Mouse (Mus musculus) adipocyte (in vitro differentiated cells): ENCODE data around the gene Helz2.

ENCODE experiments used
- DNase-seq: peaks from one replicate; pipeline ENCODE4 v3.0.0-alpha.2; 2016; ENCODE audit warnings: low spot score

Gene Helz2

DNA sequence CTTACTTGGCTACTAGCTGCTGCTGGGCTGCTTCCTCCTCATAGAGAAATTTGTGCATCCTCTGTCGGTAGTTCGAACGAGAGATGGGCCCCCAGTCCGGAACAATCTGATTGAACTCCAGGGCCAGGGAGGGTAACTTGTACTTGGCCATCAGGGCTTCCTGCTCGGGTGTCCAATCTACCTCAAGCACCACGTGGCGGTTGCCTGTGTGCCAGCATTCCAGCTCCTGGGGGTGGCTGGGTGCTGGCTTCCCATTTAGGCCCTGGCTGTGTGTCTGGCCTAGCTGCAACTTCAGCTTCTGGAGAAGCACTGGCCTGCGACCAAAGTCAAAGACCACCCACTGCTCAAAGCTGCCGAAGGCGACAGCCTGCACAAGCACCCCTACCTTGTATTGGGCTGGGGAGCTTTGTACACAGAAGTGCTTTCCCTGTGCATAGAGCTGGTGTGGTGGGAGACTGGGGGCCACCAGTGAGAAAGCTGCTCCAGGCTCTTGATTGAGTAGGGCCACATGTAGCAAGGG is 3.7 kb downstream of the Helz2 start:
- DNase-seq = no peak

DNA sequence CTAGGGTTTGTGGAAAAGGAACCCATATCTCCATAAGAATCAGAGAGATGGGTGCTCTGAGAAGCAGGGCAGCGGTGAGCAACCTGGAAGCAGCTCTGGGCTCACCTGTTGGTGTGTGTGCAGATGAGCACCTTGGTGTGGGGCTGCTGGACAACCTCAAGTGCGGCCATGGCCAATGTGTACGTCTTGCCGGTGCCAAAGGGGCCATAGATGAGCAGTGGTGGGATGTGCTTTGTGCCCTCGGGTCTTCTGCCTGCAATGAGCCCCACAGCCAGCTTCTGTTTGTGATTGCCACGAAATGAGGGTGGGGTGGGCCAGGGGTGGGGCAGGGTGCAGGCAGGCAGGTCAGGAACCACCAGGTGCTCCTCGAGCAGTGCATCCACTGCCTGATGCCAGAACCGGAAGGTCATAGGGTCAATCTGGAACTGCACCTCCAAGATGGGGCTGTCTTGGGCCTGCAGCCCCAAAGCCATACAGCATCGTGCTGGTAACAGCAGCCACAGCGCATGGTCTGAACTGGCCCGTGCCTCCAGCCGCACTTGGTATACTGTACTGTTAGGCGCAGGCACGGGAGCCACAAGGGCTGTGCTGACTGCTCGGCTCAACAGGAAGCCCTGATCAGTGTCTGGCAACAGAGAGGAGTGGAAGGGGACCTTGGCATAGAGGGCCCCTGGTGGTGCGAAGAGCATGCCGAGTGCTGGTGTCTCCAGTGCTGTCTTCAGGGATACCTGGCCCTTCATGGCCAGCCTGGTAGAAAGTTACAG is 4.4 kb downstream of the Helz2 start:
- DNase-seq = no peak

DNA sequence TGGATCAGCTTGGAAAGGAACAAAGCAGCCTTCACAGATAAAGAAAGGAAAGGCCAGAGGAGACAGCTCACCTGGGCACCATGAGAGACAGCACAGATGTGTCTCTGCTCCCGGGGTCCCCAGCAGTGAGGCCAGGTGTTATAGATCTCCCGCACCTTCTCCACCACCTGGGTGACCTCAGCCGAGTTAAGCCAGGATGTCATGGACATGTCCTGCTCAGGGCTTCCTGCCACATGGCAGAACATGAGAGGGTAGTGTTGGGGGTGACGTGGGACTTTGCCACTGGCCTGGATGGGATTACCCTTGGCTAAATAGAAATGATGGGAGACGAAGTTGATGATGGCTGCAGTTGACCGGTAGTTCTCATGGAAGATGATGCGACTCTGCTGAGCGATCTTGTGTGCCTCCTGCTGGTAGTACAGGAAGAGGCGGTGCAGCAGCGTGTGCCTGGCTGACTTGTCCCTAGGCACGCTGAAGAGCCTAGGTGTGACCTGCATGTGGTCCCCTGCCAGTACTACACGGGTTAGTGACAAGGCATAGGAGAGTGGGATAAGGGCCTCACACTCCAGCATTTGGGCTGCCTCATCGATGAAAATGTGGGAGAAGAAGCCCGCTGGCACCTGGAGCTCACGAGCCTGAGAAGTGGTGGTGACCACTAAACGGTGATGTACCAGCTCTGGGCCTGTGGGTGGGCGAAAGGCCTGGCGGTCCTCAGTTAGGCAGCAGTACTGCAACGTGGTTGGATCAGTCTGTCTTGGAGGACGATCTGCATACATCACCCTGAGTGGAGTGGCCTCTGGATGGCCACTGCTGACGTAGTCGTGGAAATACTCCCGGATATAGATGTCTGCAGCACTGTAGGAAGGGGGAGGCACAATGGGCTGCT is 5.9 kb downstream of the Helz2 start:
- DNase-seq = no peak

DNA sequence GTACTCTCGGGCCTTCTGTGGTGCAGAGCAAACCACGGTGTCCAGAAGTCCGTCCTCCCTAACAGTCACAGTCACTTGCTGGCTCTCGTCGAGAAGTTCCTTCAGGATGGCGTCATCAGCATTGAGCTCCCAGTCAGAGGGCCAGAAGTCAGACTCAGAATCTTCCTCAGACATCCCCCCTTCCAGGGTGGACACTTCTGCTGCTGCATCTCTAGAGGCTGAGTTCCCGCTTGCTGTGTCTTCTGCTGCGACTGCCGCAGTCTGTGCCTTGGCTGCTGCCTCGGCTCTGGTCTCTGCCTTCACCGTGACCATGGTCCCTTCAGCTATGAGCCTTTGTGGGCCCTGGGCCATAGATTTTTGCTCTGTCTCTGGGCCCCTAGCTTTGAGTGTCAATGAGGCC is 7.1 kb downstream of the Helz2 start:
- no peak for DNase-seq

DNA sequence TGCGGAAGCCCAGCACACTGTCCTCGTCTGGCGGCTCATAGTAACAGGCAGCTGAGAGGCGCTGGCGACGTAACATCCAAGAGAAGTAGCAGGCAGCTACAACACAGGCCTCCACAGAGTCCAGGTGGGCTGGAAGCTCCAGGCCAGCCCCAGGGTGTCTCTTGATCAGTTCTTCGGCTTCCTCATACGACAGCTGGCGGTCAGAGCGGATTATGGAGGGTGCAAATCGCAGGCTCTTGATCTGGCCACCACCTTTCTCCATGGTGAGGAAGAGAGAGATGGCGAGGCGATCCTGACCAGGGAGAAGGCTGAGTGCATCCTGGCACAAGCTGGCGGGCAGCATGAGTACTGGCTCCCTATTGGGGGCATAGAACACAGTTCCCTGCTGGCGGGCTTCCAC is 8.4 kb downstream of the Helz2 start:
- DNase-seq = no peak

DNA sequence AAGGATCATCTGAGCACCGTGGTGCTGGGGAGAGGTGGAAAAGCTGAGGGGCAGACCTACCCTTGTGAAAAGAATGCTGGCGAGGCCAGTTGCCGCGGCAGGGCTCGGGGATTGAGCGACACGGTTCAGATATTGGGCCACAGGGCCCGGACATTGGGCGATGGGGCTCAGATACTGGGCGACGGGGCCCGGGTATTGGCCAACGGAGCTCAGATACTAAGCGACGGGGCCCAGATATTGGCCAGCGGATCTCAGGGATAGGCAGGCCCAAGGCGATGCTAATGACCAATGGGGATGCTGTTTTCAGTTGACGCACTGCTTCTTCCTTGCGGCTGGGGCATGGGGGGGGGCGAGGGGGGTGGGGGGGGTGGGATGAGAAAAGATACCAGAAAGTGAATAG is 10.7 kb downstream of the Helz2 start:
- no peak for DNase-seq

DNA sequence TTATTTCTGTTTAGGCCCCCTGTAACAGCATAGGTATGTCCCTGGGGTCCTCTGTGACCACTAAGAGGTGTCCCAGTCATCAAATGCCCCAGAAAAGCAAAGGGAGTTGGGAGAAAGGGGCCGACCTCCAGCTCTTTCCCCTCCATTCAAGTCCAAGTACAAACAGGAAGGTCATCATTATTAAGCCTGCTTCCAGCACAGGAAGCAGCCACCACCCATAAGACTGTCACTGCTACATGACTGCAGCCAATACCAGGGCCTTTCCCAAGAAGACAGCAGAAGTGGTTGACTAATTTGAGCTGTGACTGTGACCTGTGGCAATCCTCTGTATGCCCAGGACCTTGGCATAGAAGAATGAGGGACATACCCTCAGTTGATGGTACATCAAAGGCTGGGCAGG is 13.5 kb downstream of the Helz2 start:
- no peak for DNase-seq

DNA sequence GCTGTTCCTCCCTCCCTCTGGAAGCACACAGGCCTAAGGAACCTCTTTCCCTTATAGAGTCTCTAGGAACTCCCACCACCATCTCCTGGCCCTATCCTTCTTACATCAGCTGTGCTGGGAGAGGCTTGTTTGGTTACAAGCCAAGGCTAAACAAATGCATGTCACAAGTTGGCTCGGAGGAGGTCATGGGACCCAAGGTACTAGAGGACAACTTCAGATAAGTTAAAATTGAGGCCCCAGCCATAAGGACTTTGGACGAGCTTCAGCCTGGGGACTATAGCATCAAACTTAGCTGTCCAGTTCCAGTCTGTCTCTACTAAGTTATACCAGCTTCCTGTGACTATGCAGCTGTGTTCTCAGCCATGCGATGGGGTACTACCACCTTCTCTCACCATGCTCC is 14.7 kb downstream of the Helz2 start:
- no peak for DNase-seq

DNA sequence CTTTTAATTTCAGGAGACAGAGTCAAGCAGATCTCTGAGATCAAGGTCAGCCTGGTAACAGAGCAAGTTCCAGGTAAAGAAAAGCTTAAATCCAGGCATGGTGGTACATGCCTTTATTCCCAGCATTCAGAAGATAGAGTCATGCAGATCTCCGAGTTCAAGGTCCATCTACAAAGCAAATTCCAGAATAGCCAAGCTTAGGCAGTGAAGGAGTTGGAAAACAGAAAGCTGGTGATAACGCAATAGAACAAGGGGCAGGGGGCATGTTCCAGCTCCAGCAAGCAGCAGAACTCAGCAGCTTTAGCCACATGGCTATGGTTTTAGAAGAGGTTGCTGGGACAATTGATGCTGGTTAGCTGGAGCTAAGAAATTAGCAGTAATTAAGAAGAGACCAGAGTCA is 16.8 kb downstream of the Helz2 start:
- no peak for DNase-seq

DNA sequence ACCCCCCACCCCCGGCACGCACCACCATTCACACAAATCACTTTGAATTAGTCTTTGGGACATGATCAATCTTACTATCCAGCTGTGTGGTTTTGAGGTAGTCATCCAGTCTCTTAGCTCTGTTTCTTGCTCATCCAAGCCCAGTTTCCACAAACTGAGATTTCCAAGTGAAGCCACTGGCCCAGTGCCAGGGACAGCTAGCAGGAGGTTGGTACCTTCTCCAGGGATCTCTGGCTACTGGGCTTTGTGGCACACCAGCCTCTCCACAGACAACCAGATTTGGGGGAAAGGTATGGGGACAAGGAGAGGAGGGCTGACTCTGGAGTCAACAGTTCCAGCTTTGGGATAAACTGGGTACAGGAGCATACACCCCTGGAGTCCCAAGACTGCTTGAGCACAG is 21.5 kb downstream of the Helz2 start:
- DNase-seq = no peak

DNA sequence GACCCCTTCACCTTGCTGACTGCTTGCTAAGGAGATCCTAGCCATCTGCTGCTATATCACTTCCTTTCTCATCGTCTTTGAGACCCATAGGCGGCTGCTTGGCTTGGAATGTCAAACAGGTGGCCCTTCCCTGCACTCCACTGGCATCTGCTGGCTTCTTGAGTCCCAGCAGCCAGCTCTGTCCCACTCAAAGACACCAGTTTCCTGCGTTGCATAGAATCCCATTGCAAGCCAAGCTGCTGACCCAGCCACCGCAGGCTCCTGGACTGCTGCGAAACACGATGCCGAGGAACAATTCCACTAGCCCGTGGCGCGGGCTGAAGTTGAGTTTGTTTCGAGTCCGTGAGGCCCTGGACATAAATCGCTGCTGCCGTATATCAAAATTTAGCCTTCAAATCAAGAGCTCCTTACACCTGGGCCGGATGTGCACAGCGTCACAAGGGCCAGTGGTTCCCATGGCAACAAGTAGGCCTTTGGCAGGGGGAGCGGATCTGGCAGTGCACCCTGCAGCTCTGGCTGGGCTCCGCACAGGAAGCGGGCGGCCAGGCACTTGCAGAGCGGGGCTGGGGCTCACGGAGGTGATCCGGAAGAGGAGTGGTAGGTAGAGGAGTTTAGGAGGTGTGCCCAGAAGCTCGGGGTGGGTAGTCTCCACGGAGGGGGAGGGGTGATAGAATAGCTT is 22.1 kb downstream of the Helz2 start, which contains the start of gene Fndc11:
Gene Fndc11, plus strand, starts transcription at position 476 of the 679 bp plus-strand sequence.
- DNase-seq = no peak

DNA sequence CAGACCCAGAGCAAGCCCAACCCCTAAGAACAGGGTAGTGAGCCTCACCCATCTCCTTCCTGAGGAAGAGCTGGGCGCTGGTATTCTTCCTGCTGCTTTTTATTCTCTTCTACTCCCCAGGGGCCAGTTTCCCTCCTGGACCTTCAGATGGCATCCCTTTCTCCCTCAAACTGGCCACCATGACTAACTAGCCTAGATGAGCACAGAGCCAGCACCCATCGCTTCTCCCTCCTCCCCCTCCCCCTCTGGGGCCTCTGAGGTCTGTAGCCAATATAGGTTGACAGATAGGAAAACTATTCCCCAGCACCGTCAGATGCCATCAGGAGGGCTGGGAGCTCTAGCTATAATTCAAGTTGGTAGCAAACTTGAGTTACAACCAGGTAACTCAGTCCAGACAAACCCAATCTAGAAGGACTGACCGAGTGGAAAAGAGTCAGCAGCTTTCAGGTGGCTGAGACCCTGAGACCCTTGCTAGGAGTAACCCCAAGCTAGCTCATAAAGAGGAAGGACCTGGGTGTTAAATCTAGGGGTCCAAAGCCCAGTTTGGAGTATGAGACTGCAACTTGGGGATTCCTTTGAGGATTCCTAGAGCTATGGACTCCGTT is 22.8 kb downstream of the Helz2 start:
- no peak for DNase-seq

DNA sequence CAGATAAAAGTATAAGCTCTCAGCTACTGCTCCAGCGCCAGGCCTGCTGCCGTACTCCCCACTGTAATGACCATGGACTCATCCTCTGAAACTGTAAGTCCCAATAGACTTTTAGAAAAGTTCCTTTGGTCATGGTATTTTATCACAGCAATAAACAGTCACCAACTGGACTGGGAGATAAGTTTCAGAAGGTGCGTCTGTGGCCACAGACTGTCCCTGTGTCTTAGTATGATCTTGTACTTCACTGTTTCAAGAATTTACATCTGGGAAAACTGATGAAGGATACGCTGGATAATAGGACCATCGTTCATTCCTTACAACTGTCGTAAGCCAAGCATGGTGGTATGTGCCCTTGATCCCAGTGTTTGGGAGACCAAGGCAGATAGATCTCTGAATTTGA is 25.8 kb downstream of the Helz2 start:
- DNase-seq = no peak

DNA sequence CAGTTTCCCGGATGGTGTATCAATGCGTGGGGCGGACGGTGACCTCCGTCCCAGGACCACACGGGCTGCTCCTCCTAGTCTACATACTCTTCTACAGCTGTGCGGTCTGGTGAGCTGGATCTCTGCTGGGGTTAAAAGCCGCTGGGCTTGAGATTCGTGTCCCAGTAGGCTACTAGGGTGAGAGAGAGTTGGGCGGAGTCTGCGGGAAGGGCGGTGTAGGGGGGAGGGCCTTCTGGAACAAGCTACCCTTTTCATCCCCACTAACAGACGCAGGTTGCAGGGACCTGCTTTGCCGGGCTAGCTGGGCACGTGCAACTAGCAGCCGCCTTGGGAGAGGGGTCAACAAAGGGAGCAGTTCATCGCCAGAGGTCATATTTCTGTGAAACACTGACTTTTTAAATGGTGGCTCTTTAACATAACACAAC is 28.8 kb downstream of the Helz2 start, which contains the start of gene Srms:
Gene Srms, minus strand, starts transcription at position 165 of the 425 bp plus-strand sequence.
- no peak for DNase-seq

DNA sequence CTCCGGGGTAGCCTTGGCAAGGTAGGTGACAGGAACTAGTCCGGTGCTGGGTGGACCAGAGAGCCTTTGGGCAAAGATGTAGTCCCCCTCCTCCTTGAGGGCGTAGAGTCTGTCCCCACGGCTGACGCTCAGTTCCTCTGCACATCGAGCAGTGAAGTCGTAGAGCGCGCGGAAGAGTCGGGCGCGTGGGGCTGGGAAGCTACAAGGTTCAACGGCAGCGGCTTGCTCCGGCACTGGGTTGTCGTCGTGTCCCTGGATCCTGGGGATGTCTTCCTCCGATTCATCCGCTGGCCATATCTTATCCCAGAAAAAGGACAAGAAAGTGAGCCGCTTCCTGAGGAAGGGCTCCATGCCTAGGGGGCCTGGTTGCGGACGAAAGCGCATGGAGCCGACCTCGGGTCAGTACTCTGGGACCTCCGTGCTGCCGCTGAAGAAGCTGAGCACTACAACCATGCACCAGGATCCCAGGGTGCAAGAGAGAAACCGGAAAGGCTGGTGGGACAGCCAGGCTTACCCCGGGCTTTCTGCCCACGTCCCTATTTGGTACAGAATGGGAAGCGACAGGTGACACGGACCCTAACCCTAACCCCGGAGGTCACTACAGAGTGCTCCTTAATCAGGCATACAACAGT is 29.3 kb downstream of the Helz2 start:
- DNase-seq = no peak

DNA sequence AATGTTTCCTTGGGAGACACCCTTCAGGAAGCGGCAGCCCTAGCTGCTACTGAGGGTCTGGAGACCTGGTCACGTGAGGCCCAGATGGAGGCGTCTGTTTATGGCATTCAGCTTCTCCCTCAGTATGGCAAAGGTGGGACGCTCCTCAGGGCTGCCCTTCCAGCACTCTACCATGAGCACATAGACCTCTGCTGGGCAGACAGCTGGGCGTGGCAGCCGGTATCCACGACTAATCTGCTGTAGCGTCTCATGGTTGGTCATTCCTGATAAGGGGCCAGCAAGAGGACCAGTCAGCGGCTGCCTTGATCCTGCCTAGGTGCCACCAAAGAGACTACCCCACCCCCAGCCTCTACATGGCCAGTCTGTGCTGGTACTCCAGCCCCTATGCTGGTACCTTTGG is 35.7 kb downstream of the Helz2 start:
- no peak for DNase-seq

DNA sequence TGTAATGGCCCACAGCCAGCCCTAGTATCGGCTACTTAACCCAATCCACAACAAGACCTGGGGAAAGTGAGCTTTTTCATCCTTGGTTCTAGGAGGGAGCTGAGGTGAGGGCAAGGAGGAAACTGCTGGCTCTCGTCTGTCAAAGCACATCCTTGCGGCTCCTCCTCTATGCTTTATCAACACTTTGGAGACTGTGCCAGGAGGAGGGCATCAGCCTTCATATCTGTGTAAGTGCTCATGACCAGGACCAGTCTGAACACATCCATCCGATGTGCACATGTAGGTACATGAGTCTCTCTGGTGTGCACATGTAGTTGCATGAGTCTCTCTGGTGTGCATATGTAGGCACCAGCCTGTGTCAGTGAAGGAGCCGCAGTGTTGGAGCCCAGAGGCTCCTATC is 36.1 kb downstream of the Helz2 start:
- no peak for DNase-seq

DNA sequence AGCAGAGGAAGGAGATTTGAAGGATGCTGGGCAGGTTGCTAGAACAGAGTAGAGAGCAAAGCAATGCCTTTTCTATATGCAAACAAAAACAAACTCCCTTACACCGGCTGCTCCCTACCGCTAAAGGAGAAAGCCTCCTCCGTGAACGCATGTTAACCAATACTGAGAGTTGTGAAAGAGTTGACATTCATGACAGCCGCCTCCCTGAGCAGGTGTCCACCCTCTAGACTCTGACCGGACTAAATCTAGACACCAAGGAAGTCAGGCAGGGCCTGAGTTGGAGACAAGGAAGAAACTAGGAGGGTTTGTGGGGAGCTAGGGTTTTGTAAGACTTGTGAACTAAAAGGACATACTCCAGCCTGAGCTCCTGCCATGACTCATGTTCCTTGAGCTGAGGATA is 38.9 kb downstream of the Helz2 start:
- no peak for DNase-seq

DNA sequence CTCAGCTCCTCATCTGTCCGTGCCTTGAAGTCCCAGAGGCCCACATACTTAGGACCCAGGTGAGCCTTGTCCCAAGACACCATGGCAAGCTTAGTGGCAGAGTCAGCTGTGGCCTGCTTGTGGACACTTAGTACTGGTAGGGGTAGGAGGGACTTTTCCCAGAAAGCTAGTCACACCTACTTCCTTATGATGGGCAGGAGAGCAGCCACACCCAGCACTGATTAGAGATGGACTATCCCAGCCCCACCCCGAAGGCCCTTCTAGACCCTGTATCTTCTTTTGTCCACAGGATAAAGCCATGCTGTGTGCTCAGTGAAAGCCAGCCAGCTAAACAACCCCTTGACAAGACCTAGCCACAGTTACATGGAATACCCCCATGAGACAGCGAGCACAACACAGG is 39.4 kb downstream of the Helz2 start, which contains the start of gene Ptk6:
Gene Ptk6, minus strand, starts transcription at position 368 of the 400 bp plus-strand sequence.
- DNase-seq = no peak

DNA sequence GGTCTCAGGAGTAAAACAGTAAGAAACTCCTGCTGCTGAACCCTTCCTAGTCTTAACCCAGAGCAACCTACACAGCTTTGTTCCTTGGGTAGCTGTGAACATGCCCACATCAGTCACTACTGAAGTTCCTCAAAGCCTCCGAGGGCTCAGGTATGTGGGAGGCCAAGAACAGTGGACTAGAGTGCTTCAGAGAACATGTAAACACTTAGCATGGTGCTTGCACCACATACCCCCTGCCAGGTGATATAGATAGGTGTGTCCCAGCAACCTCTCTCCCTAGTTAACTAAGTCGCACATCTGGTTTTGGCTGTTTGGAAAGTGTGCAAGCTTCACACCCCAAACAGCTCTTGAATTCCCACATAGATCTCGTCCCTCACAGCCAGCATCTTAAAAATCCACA is 40.2 kb downstream of the Helz2 start:
- DNase-seq = no peak

DNA sequence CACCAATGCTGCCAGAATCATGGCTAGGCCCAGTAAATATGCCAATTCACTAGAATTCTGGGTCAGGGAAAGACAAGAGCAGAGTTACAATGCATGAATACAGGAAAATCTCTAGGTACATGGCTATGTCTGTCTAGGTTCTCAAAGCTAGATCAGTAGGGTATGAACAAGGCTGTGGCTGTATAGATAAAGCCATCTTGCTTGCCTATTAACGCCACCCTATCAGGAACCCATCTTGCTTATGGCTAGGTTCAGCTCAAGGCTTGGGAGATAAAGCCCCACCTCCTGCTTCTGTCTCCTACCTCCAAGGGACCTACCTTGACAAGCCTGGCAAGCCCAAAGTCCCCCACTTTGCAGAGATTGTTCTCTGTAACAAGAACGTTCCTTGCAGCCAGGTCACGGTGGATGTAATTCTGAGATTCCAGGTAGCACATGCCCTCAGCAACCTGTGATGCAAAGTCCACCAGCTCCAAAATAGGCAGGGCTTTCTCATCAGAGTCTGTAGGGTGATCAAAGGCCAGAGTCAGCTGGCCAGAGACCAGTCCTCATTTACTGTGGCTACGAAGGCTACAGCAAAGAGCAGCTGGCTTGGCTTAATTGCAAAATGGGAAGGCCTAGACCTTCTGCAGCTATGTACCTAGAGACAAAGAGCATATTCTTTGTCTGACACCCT is 45.1 kb downstream of the Helz2 start:
- DNase-seq = no peak
